Mouse (Mus musculus): ENCODE results near the gene Rrn3.

The Rrn3 gene

GRCm38 (mm10) chr16:13851446-13851845, 70.9 kb downstream of the Rrn3 start:
- DNase-seq (ENCODE audit: low spot score in 2 of 2): no peak

DNA sequence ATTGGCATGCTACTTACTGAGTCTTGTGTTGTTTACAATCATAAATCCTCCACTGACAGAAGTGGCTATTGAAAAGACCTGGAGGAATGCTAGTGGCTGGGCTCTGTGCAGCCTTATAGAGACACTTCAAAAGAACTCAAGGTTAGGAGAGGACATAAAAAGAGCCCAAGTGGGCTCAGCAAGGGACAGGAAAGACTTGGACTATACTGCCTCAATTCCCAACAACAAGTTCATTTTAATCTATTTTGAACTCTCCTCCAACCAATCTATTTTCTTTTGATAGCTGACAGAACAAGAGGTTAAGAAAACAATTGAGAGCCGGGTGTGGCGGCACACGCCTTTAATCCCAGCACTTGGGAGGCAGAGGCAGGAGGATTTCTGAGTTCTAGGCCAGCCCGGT, 73.4 kb downstream of the Rrn3 start:
- no peak for DNase-seq (ENCODE audit: low spot score in 2 of 2)

Data from frontal cortex, postnatal 36 days (tissue).